ENCODE assay signal across 16 mouse cellular contexts in the genomic region with DNA sequence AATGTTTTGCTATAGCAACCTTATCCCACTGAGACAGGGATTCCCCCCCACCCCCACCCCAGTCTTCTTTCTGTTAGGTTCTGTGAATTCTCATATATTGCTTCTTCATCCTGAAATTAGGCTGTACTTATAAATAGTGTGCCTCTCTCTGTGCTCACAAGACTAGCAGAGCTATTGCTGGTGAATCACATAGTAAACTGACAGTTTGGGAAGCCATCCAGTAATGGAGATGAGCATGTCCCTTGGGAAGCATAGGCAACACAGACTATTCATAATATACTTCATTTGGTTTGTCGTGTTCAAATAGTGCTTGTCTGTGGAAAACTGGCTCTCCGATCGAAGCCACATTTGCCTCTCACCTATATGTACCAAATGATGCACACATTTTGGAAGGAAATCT.
"Had no signal": no experiment of that assay in that cellular context is flagged by ENCODE, and none has a peak within 500 bp of the region (broad histone marks: within the 10 kb centered on the region; RNA-seq: fewer than 3 reads in every experiment).

No protein-coding gene starts in this region.

- DNase-seq: kidney, adult 18-20 months; kidney, adult 9 months; kidney, postnatal 14 days; kidney, postnatal 4 days; liver, postnatal 0 days; lung, embryonic 14.5 days; retina, postnatal 1 day; right cerebral cortex, postnatal 4 days; thymus, postnatal 36 days had no signal

- H3K4me3 ChIP-seq: midbrain, embryonic 12.5 days; myocyte; neural tube, embryonic 13.5 days had no signal

- H3K9ac ChIP-seq: liver, embryonic 14.5 days; liver, postnatal 0 days; lung, embryonic 14.5 days; midbrain, embryonic 12.5 days; neural tube, embryonic 13.5 days had no signal

- H3K4me2 ChIP-seq: lung, embryonic 14.5 days; midbrain, embryonic 12.5 days; neural tube, embryonic 13.5 days had no signal

- H3K9me3 ChIP-seq: midbrain, embryonic 12.5 days; neural tube, embryonic 13.5 days had no signal

- H3K27me3 ChIP-seq: midbrain, embryonic 12.5 days; neural tube, embryonic 13.5 days had no signal

- ATAC-seq: liver, postnatal 0 days; lung, postnatal 0 days had no signal

- H3K4me1 ChIP-seq: midbrain, embryonic 12.5 days; neural tube, embryonic 13.5 days had no signal

- H3K36me3 ChIP-seq: midbrain, embryonic 12.5 days; neural tube, embryonic 13.5 days had no signal

- H3K27ac ChIP-seq: liver, embryonic 14.5 days; macrophage; midbrain, embryonic 12.5 days; neural tube, embryonic 13.5 days; stomach, postnatal 0 days had no signal
